Mouse (Mus musculus): ENCODE results near the gene Sh3gl2. TPM values are rescaled to one million over a fixed set of nuclear protein-coding genes. Genes with fewer than 3 reads are reported as not detected.

Sh3gl2 gene
- polyA plus RNA-seq, 1 experiment from 2014 or later: 17.5 TPM

DNA sequence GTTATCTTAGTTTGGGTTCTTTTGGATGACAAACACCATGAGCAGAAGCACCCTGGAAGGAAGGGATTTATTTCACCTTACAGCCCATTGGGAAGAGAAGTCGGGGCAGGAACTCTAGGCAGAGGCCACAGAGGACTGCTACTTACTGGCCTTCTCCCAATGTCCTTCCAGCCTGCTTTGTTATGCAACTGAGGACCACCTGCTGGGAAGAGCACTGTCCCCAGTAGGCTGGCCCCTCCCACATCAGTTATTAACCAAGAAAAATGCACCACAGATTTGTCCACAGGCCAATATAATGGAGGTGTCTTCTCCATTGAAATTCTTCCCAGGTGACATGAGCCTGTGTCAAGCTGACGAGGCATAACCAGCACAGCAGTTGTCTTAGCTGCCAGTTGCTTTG is 62.5 kb downstream of the Sh3gl2 start:
- Histone ChIP-seq H3K4me2 (ENCODE audit: low read length) (no peak overlapping the region), H3K9ac (ENCODE audit: low read length) (no peak overlapping the region), H3K4me3 (ENCODE audit: low read depth, low read length) (no peak overlapping the region), H3K36me3 (ENCODE audit: control insufficient read depth, insufficient read depth, low read length) (no peaks in the 10 kb centered on the region), H3K4me1 (replicated peaks; ENCODE audit: control insufficient read depth, insufficient read depth, low read length) (no peaks in the 10 kb centered on the region), H3K27me3 (replicated peaks; ENCODE audit: control insufficient read depth, insufficient read depth, low read length) (no peaks in the 10 kb centered on the region), H3K9me3 (ENCODE audit: control insufficient read depth, low read length) (no peaks in the 10 kb centered on the region), H3K27ac (ENCODE audit: low read depth) (no peak overlapping the region)
- DNase-seq (ENCODE audit: low spot score) (no peak), ATAC-seq (replicated peaks; ENCODE audit: low FRiP score, low TSS enrichment, low read depth) (no peak)
- WGBS: 73% methylated on average over 2 of the region's 2 CpGs

DNA sequence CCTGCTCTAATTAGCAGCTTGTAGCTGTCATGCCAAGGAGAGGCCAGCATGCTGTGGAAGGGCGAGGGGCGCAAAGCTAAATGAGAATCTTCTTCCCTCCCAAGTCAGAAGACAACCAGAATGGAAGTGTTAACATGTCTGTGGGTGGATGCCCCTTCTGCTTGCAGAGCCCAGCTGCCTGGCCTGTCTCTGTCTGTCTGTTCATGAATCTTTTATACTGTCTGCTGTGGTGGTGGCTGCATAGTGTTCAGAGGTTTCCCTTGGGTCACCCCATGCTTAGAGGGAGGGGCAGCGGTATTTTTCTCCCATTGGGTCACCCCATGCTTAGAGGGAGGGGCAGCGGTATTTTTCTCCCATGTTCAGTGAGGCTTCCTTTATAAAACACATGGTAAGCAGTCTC is 68.0 kb downstream of the Sh3gl2 start:
- H3K9ac ChIP-seq (ENCODE audit: low read length): no peak overlapping the region
- H3K27ac ChIP-seq (ENCODE audit: low read depth): no peak overlapping the region
- DNase-seq (ENCODE audit: low spot score) (no peak), ATAC-seq (replicated peaks; ENCODE audit: low FRiP score, low TSS enrichment, low read depth) (no peak)
- no peaks in the 10 kb centered on the region for H3K27me3 ChIP-seq (replicated peaks; ENCODE audit: control insufficient read depth, insufficient read depth, low read length)
- H3K4me2 ChIP-seq (ENCODE audit: low read length): no peak overlapping the region
- H3K4me1 ChIP-seq (replicated peaks; ENCODE audit: control insufficient read depth, insufficient read depth, low read length): no peaks in the 10 kb centered on the region
- H3K9me3 ChIP-seq (ENCODE audit: control insufficient read depth, low read length): no peaks in the 10 kb centered on the region
- WGBS: 86% methylated on average over 4 of the region's 4 CpGs
- no peaks in the 10 kb centered on the region for H3K36me3 ChIP-seq (ENCODE audit: control insufficient read depth, insufficient read depth, low read length)
- H3K4me3 ChIP-seq (ENCODE audit: low read depth, low read length): no peak overlapping the region

DNA sequence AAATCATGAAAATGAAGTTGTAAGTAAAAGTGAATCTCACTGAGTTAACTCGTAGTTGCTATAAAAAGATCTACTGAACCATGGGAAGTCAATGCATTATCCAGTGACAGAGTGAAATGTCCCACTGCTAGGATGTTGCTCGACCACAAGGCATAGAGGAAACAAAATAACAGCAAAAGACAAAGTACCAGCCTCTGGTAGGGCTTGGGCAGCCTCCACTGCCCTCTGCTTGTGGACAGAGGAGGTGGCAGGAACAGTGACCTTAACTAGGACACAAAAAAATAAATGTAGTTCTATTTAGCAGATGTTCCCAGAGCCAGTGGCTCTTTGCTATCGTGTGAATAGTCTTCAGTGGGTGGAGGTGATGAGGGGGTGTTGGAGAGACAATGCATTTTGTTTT is 68.5 kb downstream of the Sh3gl2 start:
- DNase-seq (ENCODE audit: low spot score) (no peak), ATAC-seq (replicated peaks; ENCODE audit: low FRiP score, low TSS enrichment, low read depth) (no peak)
- H3K36me3 ChIP-seq (ENCODE audit: control insufficient read depth, insufficient read depth, low read length): no peaks in the 10 kb centered on the region
- no peak overlapping the region for H3K4me3 ChIP-seq (ENCODE audit: low read depth, low read length)
- no peak overlapping the region for H3K9ac ChIP-seq (ENCODE audit: low read length)
- WGBS: 73% methylated on average over 3 of the region's 3 CpGs
- H3K4me2 ChIP-seq (ENCODE audit: low read length): no peak overlapping the region
- H3K27me3 ChIP-seq (replicated peaks; ENCODE audit: control insufficient read depth, insufficient read depth, low read length): no peaks in the 10 kb centered on the region
- H3K4me1 ChIP-seq (replicated peaks; ENCODE audit: control insufficient read depth, insufficient read depth, low read length): no peaks in the 10 kb centered on the region
- H3K27ac ChIP-seq (ENCODE audit: low read depth): no peak overlapping the region
- H3K9me3 ChIP-seq (ENCODE audit: control insufficient read depth, low read length): no peaks in the 10 kb centered on the region

DNA sequence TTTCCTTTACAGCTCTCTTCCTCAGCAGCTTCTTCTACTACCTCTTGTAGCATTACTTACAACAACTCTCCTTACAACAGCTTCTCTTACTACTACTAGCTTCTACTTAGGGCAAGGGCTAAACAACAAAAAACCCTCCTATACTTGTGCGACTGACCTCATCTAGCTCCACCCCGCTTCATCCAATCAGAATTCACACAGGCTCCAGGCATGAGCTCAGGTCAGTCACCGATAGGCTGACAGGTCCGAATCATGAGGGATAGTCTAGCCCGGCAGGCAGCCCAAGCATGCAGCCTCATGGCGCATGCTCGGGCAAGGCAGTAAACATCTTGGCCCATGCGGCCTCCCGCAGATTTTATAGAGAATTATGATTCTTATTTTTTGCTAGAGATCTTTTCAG is 78.2 kb downstream of the Sh3gl2 start:
- ATAC-seq (replicated peaks; ENCODE audit: low FRiP score, low TSS enrichment, low read depth) (no peak), DNase-seq (ENCODE audit: low spot score) (no peak)
- WGBS: 93% methylated on average over 9 of the region's 9 CpGs
- Histone ChIP-seq H3K4me1 (replicated peaks; ENCODE audit: control insufficient read depth, insufficient read depth, low read length) (no peaks in the 10 kb centered on the region), H3K27me3 (replicated peaks; ENCODE audit: control insufficient read depth, insufficient read depth, low read length) (no peaks in the 10 kb centered on the region), H3K9me3 (ENCODE audit: control insufficient read depth, low read length) (no peaks in the 10 kb centered on the region), H3K36me3 (ENCODE audit: control insufficient read depth, insufficient read depth, low read length) (no peaks in the 10 kb centered on the region), H3K9ac (ENCODE audit: low read length) (no peak overlapping the region), H3K27ac (ENCODE audit: low read depth) (no peak overlapping the region), H3K4me2 (ENCODE audit: low read length) (no peak overlapping the region), H3K4me3 (ENCODE audit: low read depth, low read length) (no peak overlapping the region)

DNA sequence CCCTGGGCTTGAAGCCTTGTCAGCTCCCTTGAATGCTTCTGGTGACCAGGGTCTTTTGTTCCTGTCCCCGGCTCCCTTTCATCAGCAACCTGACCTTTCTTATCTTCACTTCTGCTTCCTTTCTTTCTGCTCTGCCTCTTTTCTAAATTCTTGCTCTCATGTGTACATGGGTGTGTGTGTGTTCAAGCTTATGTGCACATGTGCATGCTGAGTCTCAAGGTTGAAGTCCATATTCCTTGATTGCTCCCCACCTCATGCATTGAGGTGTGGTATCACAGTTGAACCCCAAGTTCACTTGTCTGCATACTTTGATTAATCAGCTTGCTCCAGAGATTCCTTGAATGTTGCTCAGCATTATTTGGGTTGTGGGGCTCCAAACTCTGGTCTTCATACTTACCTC is 85.1 kb downstream of the Sh3gl2 start:
- H3K4me2 ChIP-seq (ENCODE audit: low read length): no peak overlapping the region
- H3K4me3 ChIP-seq (ENCODE audit: low read depth, low read length): no peak overlapping the region
- no peaks in the 10 kb centered on the region for H3K9me3 ChIP-seq (ENCODE audit: control insufficient read depth, low read length)
- 78% methylated on average over 1 of the region's 1 CpGs for WGBS
- no peaks in the 10 kb centered on the region for H3K36me3 ChIP-seq (ENCODE audit: control insufficient read depth, insufficient read depth, low read length)
- DNase-seq (ENCODE audit: low spot score) (no peak), ATAC-seq (replicated peaks; ENCODE audit: low FRiP score, low TSS enrichment, low read depth) (no peak)
- H3K27me3 ChIP-seq (replicated peaks; ENCODE audit: control insufficient read depth, insufficient read depth, low read length): no peaks in the 10 kb centered on the region
- H3K9ac ChIP-seq (ENCODE audit: low read length): no peak overlapping the region
- no peaks in the 10 kb centered on the region for H3K4me1 ChIP-seq (replicated peaks; ENCODE audit: control insufficient read depth, insufficient read depth, low read length)
- no peak overlapping the region for H3K27ac ChIP-seq (ENCODE audit: low read depth)

GRCm38 (mm10) chr4:85291296-85291695 is 86.4 kb downstream of the Sh3gl2 start:
- Histone ChIP-seq H3K27ac (ENCODE audit: low read depth) (no peak overlapping the region), H3K9ac (ENCODE audit: low read length) (no peak overlapping the region), H3K4me2 (ENCODE audit: low read length) (no peak overlapping the region), H3K27me3 (replicated peaks; ENCODE audit: control insufficient read depth, insufficient read depth, low read length) (no peaks in the 10 kb centered on the region), H3K4me3 (ENCODE audit: low read depth, low read length) (no peak overlapping the region), H3K36me3 (ENCODE audit: control insufficient read depth, insufficient read depth, low read length) (no peaks in the 10 kb centered on the region), H3K4me1 (replicated peaks; ENCODE audit: control insufficient read depth, insufficient read depth, low read length) (no peaks in the 10 kb centered on the region), H3K9me3 (ENCODE audit: control insufficient read depth, low read length) (no peaks in the 10 kb centered on the region)
- DNase-seq (ENCODE audit: low spot score) (no peak), ATAC-seq (replicated peaks; ENCODE audit: low FRiP score, low TSS enrichment, low read depth) (no peak)
- WGBS: 36% methylated on average over 4 of the region's 4 CpGs

DNA sequence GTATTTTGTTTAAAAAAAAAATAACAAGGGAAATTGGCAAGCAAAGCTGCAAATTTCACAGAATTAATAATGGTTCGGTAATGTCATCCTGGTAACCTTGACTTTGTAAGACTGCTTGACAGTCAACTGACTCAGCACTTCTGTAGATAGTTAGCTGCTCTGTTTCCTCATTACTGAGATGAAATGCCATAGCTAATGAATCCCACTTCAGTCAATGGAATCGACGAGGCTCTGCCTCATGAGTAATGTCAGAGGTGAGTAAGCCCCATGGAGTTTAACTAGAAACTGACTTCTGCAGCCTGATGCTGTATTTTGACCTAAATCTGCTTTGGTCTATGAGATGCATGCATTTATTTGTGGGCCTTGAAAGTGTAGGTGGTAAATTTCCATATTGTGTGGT is 88.4 kb downstream of the Sh3gl2 start:
- Histone ChIP-seq H3K9me3 (ENCODE audit: control insufficient read depth, low read length) (no peaks in the 10 kb centered on the region), H3K27me3 (replicated peaks; ENCODE audit: control insufficient read depth, insufficient read depth, low read length) (no peaks in the 10 kb centered on the region), H3K4me2 (ENCODE audit: low read length) (no peak overlapping the region), H3K36me3 (ENCODE audit: control insufficient read depth, insufficient read depth, low read length) (no peaks in the 10 kb centered on the region), H3K9ac (ENCODE audit: low read length) (no peak overlapping the region), H3K4me3 (ENCODE audit: low read depth, low read length) (no peak overlapping the region), H3K27ac (ENCODE audit: low read depth) (no peak overlapping the region), H3K4me1 (replicated peaks; ENCODE audit: control insufficient read depth, insufficient read depth, low read length) (no peaks in the 10 kb centered on the region)
- ATAC-seq (replicated peaks; ENCODE audit: low FRiP score, low TSS enrichment, low read depth) (no peak), DNase-seq (ENCODE audit: low spot score) (no peak)
- 78% methylated on average over 3 of the region's 3 CpGs for WGBS

DNA sequence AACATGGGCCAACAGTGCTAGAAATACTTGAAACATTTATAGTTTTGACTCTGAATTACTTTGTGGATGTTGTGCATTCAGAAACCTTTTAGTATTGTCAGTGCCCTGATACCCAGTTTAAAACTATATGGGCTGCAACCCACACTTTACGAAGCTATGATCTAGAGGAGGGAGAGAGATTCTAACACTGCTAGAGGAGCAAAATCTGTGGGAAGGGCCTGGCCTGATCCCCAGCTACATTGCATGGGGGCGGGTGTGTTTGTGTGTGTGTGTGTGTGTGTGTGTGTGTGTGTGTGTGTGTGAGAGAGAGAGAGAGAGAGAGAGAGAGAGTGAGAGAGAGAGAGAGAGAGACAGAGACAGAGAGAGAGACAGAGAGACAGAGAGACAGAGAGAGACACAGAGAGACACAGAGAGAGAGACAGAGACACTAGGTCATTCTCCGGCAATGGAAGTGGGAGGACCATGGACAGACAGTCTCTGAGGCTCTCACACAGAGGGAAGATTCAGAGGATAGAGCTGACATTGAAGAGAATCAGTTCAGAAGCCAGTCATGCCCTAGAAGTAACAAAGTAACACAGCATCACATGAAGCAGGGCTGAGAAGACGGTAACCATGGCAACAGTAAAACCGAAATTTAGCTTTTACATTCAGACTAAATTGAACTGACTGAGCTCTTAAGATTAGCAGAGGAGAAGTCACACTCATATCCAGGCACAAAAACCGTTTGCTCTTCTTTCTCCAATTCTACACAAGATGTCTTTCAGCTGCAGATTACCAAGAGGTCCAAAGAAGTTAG is 95.9 kb downstream of the Sh3gl2 start:
- ATAC-seq (replicated peaks; ENCODE audit: low FRiP score, low TSS enrichment, low read depth): no peak

DNA sequence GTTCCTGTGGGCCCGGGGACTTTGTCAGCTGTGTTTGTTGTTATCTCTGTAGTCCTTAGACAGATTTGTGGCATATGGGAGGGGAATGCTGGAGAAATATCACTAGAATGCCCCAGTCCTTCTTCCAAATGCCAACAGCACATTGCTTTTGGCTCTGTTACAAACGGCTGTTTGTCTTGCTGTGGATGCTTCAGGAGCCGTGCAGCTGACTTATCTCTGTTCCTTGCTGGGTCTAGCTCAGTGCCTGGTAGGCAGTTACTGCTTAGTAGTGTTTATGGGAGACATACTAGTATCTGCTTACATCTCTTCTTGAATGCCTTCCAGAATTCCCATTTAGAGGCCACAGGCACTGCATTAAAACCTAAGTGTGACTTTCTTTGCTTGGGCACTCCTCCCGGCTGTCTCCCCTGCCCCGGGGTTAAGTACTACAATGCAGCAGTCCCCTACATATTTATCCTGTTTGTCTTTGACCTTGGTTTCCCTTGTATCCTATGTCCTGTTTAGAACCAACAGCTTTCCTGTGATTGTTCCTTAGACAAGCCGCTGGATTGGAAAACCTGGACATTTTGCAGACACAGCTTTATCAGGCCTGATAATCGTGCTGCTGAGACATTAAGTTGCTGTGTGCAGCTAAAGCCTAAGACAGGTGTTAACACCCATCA is 101.1 kb downstream of the Sh3gl2 start:
- Histone ChIP-seq H3K27ac (ENCODE audit: low read depth) (no peak overlapping the region), H3K36me3 (ENCODE audit: control insufficient read depth, insufficient read depth, low read length) (no peaks in the 10 kb centered on the region), H3K4me1 (replicated peaks; ENCODE audit: control insufficient read depth, insufficient read depth, low read length) (no peaks in the 10 kb centered on the region; the same call in 1 of the 2 replicates), H3K9ac (ENCODE audit: low read length) (no peak overlapping the region), H3K4me2 (ENCODE audit: low read length) (no peak overlapping the region), H3K9me3 (ENCODE audit: control insufficient read depth, low read length) (no peaks in the 10 kb centered on the region), H3K4me3 (ENCODE audit: low read depth, low read length) (no peak overlapping the region), H3K27me3 (replicated peaks; ENCODE audit: control insufficient read depth, insufficient read depth, low read length) (no peaks in the 10 kb centered on the region)
- 55% methylated on average over 7 of the region's 7 CpGs for WGBS
- no peak for ATAC-seq (replicated peaks; ENCODE audit: low FRiP score, low TSS enrichment, low read depth)
- no peak for DNase-seq (ENCODE audit: low spot score)

More for the DNA sequence above, 95.9 kb downstream of the Sh3gl2 start:
- Histone ChIP-seq H3K27ac (ENCODE audit: low read depth) (no peak overlapping the region), H3K36me3 (ENCODE audit: control insufficient read depth, insufficient read depth, low read length) (no peaks in the 10 kb centered on the region), H3K27me3 (replicated peaks; ENCODE audit: control insufficient read depth, insufficient read depth, low read length) (no peaks in the 10 kb centered on the region), H3K9ac (ENCODE audit: low read length) (no peak overlapping the region), H3K4me3 (ENCODE audit: low read depth, low read length) (no peak overlapping the region), H3K4me2 (ENCODE audit: low read length) (no peak overlapping the region), H3K4me1 (replicated peaks; ENCODE audit: control insufficient read depth, insufficient read depth, low read length) (no peaks in the 10 kb centered on the region), H3K9me3 (ENCODE audit: control insufficient read depth, low read length) (no peaks in the 10 kb centered on the region)
- 85% methylated on average over 6 of the region's 6 CpGs for WGBS
- no peak for DNase-seq (ENCODE audit: low spot score)

Measured in intestine, embryonic 14.5 days (tissue).